Comparison of ENCODE assay signal across 11 mouse cellular contexts in genomic region chr10:22843440-22844361, GRCm38 (mm10). TPM values are rescaled to one million over a fixed set of nuclear protein-coding genes. Genes with fewer than 3 reads are reported as not detected.
A peak's percentile ranks its signal among the peaks of the same experiment; 100 is the strongest.
DNase-seq lines count a peak whose midpoint lies in the region; ATAC-seq and TF ChIP-seq lines count a peak whose summit lies in the region.
"Had no signal": no experiment of that assay in that cellular context is flagged by ENCODE, and none has a peak within 500 bp of the region (broad histone marks: within the 10 kb centered on the region; RNA-seq: fewer than 3 reads in every experiment).

No protein-coding gene starts in this region.

- ATAC-seq in kidney, postnatal 0 days (replicated peaks; ENCODE audit: low FRiP score, low read depth): 0 out of 2 replicates have a peak, but pooled peaks have one; percentile 29
- no peak for ATAC-seq in embryonic facial prominence, embryonic 11.5 days (replicated peaks; ENCODE audit: insufficient number of reproducible peaks, low FRiP score, low TSS enrichment, low read depth)
- ATAC-seq in intestine, postnatal 0 days: no peak
- ATAC-seq in neural tube, embryonic 15.5 days (ENCODE audit: low FRiP score): no peak
- ATAC-seq: inflammation-experienced regulatory T-cells, adult 6 months; Patski had no signal

- peak overlapping the region; percentile 39 for H3K27ac ChIP-seq in kidney, postnatal 0 days
- no peak overlapping the region for H3K27ac ChIP-seq in embryonic facial prominence, embryonic 11.5 days (replicated peaks; ENCODE audit: low read depth, low read length)
- no peak overlapping the region for H3K27ac ChIP-seq in intestine, postnatal 0 days (ENCODE audit: low read depth, low read length)
- no peak overlapping the region for H3K27ac ChIP-seq in neural tube, embryonic 15.5 days (replicated peaks)

- peak overlapping the region; percentile 50 for H3K4me2 ChIP-seq in kidney, postnatal 0 days (ENCODE audit: low read length)
- H3K4me2 ChIP-seq in embryonic facial prominence, embryonic 11.5 days (ENCODE audit: low read depth, low read length): no peak overlapping the region
- peak overlapping the region; percentile 27; the same call in 1 of the 2 replicates for H3K4me2 ChIP-seq in intestine, postnatal 0 days (replicated peaks; ENCODE audit: low read depth)
- H3K4me2 ChIP-seq in neural tube, embryonic 15.5 days: peak overlapping the region; percentile 34

- H3K4me1 ChIP-seq in kidney, postnatal 0 days (replicated peaks; ENCODE audit: insufficient read depth, low read length): peaks cover 4% of the 10 kb centered on the region; the same call in 1 of the 2 replicates
- H3K4me1 ChIP-seq in embryonic facial prominence, embryonic 11.5 days (ENCODE audit: control insufficient read depth, insufficient read depth, low read length): no peaks in the 10 kb centered on the region
- H3K4me1 ChIP-seq in intestine, postnatal 0 days (replicated peaks; ENCODE audit: control insufficient read depth, insufficient read depth, low read length): no peaks in the 10 kb centered on the region
- peaks cover 12% of the 10 kb centered on the region for H3K4me1 ChIP-seq in neural tube, embryonic 15.5 days

- no peaks in the 10 kb centered on the region for H3K9me3 ChIP-seq in kidney, postnatal 0 days (replicated peaks; ENCODE audit: low read length)
- no peaks in the 10 kb centered on the region for H3K9me3 ChIP-seq in embryonic facial prominence, embryonic 11.5 days (replicated peaks; ENCODE audit: control insufficient read depth, low read length)
- no peaks in the 10 kb centered on the region for H3K9me3 ChIP-seq in intestine, postnatal 0 days (ENCODE audit: control insufficient read depth)
- no peaks in the 10 kb centered on the region for H3K9me3 ChIP-seq in neural tube, embryonic 15.5 days (replicated peaks)

- H3K4me3 ChIP-seq in kidney, postnatal 0 days (replicated peaks; ENCODE audit: low read depth, low read length): peak overlapping the region; percentile 13
- no peak overlapping the region for H3K4me3 ChIP-seq in embryonic facial prominence, embryonic 11.5 days (ENCODE audit: low read depth, low read length)
- H3K4me3 ChIP-seq in intestine, postnatal 0 days (ENCODE audit: low read depth, low read length): no peak overlapping the region
- no peak overlapping the region for H3K4me3 ChIP-seq in neural tube, embryonic 15.5 days (replicated peaks)

- H3K9ac ChIP-seq in kidney, postnatal 0 days (ENCODE audit: low read depth, low read length): peak overlapping the region; percentile 36; the same call in 1 of the 2 replicates
- H3K9ac ChIP-seq in embryonic facial prominence, embryonic 11.5 days (replicated peaks; ENCODE audit: low read length): no peak overlapping the region
- H3K9ac ChIP-seq in intestine, postnatal 0 days (ENCODE audit: low read depth, low read length): no peak overlapping the region
- no peak overlapping the region for H3K9ac ChIP-seq in neural tube, embryonic 15.5 days (replicated peaks)

- TF ChIP-seq CTCF in kidney, postnatal 0 days (IDR thresholded peaks at IDR 0.05; ENCODE audit: low read depth): no peak
- TF ChIP-seq CTCF in intestine, postnatal 0 days (IDR thresholded peaks at IDR 0.05; ENCODE audit: low read depth): no peak

- H3K27me3 ChIP-seq in kidney, postnatal 0 days (ENCODE audit: insufficient read depth, low read length): no peaks in the 10 kb centered on the region; the same call in 1 of the 2 replicates
- peaks cover 32% of the 10 kb centered on the region for H3K27me3 ChIP-seq in embryonic facial prominence, embryonic 11.5 days (ENCODE audit: control insufficient read depth, insufficient read depth, low read length)
- H3K27me3 ChIP-seq in intestine, postnatal 0 days (replicated peaks; ENCODE audit: control insufficient read depth, insufficient read depth, low read length): peaks cover 35% of the 10 kb centered on the region
- H3K27me3 ChIP-seq in neural tube, embryonic 15.5 days (replicated peaks): peaks cover 58% of the 10 kb centered on the region

- peak; percentile 68 for DNase-seq in kidney, postnatal 0 days (ENCODE audit: low spot score)
- no peak for DNase-seq in kidney, postnatal 10 days
- peak; percentile 32 for DNase-seq in embryonic facial prominence, embryonic 11.5 days (ENCODE audit: low spot score)
- DNase-seq in layer of hippocampus, adult 9-10 months (ENCODE audit: low spot score): no peak
- DNase-seq in layer of hippocampus, postnatal 25 days (ENCODE audit: extremely low spot score in 1 of 2, low spot score in 1 of 2): no peak
- no peak for DNase-seq in thymus, postnatal 36 days
- DNase-seq: thymus, adult 2 months had no signal

- no peaks in the 10 kb centered on the region for H3K36me3 ChIP-seq in kidney, postnatal 0 days (ENCODE audit: insufficient read depth, low read length)
- no peaks in the 10 kb centered on the region for H3K36me3 ChIP-seq in embryonic facial prominence, embryonic 11.5 days (replicated peaks; ENCODE audit: control insufficient read depth, insufficient read depth, low read depth, low read length)
- no peaks in the 10 kb centered on the region for H3K36me3 ChIP-seq in intestine, postnatal 0 days (ENCODE audit: control insufficient read depth, insufficient read depth)
- no peaks in the 10 kb centered on the region for H3K36me3 ChIP-seq in neural tube, embryonic 15.5 days

- WGBS in kidney, postnatal 0 days: 5% methylated on average over 26 of the region's 26 CpGs
- under 1% methylated on average over 26 of the region's 26 CpGs for WGBS in embryonic facial prominence, embryonic 11.5 days
- 9% methylated on average over 26 of the region's 26 CpGs for WGBS in intestine, postnatal 0 days
- under 1% methylated on average over 26 of the region's 26 CpGs for WGBS in neural tube, embryonic 15.5 days

RNA-seq across cellular contexts. Expression of gene Tcf21, which starts 23.7 kb away (rescaled TPM):
- polyA plus RNA-seq in kidney, postnatal 0 days (2015; fragmentation: Nextera tagmentation; extraction: Ambion mirVana): 413 and 438 TPM in 2 replicates
- 3.2 and 3.5 TPM in 2 replicates for polyA plus RNA-seq in embryonic facial prominence, embryonic 11.5 days (2014; fragmentation: Nextera tagmentation; extraction: Ambion mirVana)
- 66.4 and 70.2 TPM in 2 replicates for polyA plus RNA-seq in intestine, postnatal 0 days (2015; fragmentation: Nextera tagmentation; extraction: Ambion mirVana)
- 20.9 TPM in 1 of 2 replicates, not detected in the other for polyA plus RNA-seq in neural tube, embryonic 15.5 days (2015; fragmentation: Nextera tagmentation; extraction: Ambion mirVana)
- not detected for total RNA-seq in layer of hippocampus, postnatal 25 days (2021)
- polyA plus RNA-seq: Patski had no signal

Comparison
In these comparisons a context has a peak if more than half of its experiments do, and no peak if none do; other contexts are left out.
1. DNase-seq: peak in kidney, postnatal 0 days (single experiment) and embryonic facial prominence, embryonic 11.5 days (single experiment); none in kidney, postnatal 10 days (single experiment), layer of hippocampus, adult 9-10 months (single experiment), layer of hippocampus, postnatal 25 days (0 of 2) and thymus, postnatal 36 days (0 of 2).